Mouse (Mus musculus) testis, postnatal 14 days (tissue): ENCODE measurements around the gene Tnpo2.
"Not testable (repeated sequence)": the region's sequence is repeated elsewhere in the genome, so short reads cannot be mapped to it uniquely, and the experiment has no call there.

Experiments
- DNase-seq: peaks from one replicate; pipeline ENCODE4 v3.0.0; 2021; ENCODE audit warnings: low spot score

The Tnpo2 gene

DNA sequence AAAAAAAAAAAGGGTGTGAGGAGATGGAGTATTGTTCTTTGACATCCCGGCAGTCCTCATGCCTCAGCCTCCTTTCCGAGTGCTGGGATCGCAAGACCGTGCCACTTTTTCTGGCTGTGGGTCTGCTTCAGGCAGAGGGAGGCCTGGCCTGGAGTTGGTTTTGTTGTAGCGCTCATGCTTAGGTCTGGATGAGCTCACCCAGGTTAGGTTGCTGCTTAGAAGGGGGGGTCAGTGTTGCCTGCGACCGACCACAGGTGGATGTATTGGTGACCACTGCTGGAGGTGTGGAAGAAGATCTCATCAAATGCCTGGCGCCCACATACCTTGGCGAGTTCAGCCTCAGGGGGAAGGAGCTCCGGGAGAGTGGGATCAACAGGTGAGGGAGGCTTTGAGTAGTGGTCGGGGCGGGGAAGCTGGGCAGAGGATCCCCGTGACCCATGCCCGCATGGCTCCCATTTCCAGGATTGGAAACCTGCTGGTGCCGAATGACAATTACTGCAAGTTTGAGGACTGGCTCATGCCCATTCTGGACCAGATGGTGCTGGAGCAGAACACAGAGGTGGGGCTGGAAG, 36.4 kb downstream of the Tnpo2 start:
- DNase-seq = no peak

DNA sequence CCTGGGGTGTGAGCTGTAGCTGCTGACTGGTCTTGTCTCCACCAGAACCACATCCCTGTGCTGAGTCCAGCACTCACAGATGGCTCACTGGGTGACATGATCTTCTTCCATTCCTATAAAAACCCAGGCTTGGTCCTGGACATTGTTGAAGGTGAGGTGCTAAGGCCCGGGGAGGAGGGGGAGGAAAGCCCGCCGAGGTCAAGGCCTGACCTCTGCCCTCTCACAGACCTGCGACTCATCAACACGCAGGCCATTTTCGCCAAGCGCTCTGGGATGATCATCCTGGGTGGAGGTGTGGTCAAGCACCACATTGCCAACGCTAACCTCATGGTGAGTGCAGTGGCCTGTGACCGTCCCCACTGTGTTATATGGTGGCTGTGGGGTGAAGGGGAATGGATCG, 37.5 kb downstream of the Tnpo2 start:
- no peak for DNase-seq

DNA sequence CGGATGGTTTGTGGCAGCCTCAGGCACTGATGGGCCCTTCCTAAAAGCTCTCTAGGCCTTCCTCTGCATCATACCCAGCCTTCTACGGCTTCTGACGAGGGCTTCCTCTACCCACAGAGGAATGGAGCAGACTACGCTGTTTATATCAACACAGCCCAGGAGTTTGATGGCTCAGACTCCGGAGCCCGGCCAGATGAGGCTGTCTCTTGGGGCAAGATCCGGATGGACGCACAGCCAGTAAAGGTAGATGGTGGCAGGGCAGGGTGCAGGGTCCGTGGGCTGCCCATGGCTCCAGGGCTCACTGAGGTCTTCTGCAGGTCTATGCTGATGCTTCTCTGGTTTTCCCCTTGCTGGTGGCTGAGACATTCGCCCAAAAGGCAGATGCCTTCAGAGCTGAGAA, 37.9 kb downstream of the Tnpo2 start:
- no peak for DNase-seq

DNA sequence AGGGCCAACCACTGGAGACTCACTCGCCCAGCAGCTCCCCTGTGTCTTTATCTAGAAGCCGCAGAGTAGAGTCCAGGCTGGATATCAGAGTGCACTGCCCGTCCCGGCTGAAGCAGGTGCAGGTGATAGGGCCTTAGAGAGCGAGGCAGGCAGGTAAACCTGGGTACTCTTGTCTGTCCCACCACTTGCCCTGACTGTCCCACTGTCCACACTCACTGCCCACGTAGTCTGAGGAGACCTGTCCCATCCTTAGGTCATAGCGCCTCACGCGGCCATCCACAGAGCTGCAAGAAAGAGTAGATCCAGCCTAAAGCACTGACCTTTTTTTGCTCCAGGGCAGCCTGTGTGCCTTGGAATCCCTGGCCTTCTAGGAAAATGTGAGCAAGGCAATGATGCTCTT, 39.3 kb downstream of the Tnpo2 start:
- no peak for DNase-seq

DNA sequence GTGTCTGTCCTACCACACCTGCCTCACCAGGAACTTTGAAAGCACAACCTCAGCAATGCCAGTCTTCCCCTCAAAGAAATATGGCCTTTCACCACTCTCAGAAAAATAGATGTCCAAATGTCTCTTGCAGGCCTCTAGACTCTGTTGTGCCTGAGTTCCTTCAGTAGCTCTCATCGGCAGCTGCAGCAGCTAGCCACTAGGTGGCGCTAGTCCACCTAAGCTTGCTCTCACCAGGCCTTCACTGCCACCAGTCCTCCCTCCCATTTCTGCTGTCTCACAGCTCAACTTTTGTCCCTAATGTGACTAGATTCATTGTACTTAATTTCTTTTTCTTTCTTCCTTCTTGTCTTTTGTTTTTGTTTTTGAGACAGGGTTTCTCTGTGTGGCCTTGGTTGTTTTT, 40.3 kb downstream of the Tnpo2 start:
- peak; percentile 76 for DNase-seq

DNA sequence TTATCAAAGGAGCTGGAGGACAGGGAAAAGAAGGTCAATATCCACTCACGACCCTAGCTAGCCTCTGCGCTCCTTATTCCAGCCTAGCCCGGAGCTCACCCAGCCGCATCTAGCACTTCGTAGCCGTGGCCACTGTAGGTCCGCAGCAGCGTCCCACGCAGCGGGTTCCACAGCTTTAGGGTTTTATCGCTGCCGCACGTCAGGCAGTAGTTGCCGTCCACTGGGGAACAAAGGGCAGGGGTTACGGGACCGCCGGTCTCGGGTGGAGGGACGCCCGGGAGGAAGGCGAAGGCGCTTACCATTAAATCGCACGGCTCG, 43.5 kb downstream of the Tnpo2 start:
- no peak for DNase-seq

DNA sequence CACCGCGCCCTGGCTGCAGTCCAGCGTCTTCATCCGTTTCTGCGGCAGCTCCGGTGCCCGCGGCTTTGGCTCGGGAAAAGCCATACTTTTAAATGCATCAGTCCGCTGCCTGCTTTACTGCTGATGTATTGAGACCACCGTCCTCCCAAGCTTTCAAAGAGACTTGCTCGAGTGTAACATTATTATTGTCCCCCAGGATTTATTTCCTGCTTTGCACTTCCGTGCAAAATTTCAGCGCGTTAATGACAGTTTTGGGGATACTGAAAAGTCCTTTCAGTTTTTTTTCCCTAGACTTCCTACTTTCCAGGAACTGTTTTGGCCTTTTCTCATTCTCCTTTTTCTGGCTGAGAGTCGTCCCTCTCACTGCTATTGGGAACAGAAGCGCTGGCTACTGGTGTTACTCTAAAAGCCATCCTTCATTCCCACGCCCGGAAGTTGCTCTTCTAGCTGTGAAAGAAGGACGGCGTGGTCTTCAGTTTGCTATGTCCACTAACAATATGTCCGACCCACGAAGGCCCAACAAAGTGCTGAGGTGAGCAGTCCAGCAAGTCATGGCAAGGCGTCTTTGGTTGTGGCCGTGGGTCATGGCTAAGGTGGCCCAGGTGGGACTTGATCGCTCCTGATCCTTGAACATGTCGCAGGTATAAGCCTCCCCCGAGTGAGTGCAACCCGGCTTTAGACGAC, 44.0 kb downstream of the Tnpo2 start, which contains the start of gene Wdr83os:
Gene Wdr83os (plus strand): TSS at position 209 of the 684 bp plus-strand sequence.
- peak; percentile 68 for DNase-seq

DNA sequence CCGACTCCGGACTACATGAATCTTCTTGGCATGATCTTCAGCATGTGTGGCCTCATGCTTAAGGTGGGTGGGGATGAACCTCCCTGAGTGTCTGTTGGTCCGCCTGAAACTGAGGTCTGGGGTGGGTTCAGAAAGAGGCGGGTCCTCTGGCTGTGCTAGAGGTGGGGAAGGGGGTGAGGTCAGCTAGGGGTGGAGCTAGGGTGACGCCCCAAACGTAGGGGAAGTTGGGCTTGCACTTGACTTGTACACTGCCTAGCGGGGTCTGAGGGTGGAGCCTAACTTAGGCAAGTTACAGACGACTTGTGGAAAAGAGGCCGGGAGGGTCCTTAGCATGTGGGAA, 44.5 kb downstream of the Tnpo2 start, which contains the start of gene Wdr83:
Gene Wdr83 (minus strand): TSS at position 91 of the 340 bp plus-strand sequence.
- DNase-seq = peak; percentile 52

DNA sequence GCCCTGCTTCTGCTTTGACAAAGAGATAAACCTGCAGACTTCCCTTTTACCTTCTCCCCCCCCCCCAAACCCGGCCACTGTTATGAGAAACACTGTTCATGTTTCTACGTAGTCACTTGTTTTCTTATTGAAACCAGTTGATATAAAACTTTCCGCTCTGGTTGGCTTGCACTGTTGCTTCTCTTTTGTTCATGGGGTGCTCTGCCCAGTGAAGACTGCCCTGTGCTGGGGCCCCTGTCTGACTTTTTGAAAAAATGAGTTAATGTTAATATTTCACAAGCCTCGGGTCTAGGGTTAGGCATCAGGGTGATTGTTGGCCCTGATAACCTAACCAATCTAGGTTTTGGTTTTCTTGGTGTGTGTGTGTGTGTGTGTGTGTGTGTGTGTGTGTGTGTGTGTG, 45.5 kb downstream of the Tnpo2 start:
- DNase-seq = not testable (repeated sequence)

DNA sequence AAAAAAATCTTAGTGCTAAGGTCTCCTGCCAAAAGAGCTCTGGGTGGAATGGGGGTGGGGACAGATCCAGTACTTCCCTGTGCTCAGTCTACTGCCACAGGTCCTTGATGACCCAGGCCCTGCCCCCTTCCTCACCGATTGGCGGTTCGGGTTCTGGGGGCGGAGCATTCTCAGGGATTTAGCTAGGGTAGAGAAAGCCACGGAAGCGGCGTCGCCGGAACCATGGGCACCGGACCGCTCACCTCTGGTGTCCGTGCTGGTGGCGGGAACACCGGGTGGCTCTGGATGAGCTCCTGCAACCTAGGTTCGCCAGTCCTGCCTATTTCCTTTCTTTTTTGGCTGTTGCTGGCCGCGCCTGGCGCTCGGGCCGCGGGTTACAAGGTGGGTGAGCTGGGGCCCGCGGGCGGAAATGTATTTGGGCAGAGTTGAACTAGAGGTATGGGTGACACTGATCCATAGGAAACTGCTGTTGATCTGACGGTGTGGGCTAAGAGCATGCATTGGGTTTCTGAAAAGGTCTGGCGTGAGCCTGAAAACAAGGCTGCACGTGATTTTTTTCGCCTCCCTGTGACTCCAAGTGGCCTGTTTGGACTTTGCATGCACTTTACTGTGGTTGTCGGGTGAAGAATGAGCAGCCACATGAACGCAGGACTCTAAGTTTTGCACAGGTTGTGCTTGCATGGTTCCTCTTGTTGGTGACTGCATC, 46.5 kb downstream of the Tnpo2 start, which contains the start of gene Man2b1:
Gene Man2b1 (plus strand): TSS at position 163 of the 706 bp plus-strand sequence.
- peak; percentile 86 for DNase-seq

DNA sequence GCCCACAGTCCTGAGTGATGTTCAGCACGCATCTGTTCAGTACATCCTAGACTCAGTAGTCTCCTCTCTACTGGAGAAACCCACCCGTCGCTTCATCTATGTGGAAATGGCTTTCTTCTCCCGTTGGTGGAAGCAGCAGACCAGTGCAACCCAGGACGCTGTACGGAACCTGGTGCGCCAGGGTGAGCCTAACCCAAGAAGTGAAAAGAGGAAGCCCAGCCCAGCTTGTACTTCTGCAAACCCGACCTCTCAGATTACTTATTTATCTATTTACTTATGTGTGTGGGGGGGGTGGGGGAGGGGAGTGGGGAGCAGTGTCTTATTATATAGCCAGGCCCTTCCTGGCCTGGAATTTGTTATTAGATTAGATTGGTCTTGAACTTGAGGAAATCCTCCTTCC, 47.9 kb downstream of the Tnpo2 start:
- no peak for DNase-seq

DNA sequence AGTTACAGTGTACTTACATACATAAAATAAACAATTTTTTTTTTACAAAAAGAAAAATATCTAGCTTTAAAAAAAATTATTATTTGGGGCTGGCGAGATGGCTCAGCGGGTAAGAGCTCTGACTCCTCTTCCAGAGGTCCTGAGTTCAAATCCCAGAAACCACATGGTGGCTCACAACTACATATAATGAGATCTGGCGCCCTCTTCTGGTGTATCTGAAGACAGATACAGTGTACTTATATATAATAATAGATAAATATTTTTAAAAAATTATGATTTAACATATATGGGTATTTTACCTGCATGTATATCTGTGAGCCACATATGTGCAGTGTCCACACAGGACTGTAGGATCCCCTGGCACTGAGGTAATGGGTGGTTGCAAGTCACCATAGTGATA, 49.5 kb downstream of the Tnpo2 start:
- DNase-seq = no peak

DNA sequence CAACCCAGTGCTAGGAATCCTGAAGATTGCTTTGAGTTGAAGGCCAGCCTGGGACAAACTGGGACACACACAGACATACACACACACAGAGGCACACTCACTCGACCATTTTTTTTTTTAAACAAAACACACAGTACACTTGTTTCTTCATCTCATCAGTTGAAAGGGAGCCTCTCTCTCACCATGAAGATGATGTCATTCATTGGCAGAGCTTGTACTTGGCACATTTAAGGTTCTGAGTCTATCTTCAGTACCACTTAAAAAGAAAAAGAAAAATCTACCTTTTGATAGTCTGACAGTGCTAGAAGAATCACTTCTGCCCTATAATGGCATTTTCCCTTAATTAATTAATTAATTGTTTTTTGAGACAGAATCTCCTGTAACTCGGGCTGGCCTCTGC, 52.1 kb downstream of the Tnpo2 start:
- DNase-seq = no peak

DNA sequence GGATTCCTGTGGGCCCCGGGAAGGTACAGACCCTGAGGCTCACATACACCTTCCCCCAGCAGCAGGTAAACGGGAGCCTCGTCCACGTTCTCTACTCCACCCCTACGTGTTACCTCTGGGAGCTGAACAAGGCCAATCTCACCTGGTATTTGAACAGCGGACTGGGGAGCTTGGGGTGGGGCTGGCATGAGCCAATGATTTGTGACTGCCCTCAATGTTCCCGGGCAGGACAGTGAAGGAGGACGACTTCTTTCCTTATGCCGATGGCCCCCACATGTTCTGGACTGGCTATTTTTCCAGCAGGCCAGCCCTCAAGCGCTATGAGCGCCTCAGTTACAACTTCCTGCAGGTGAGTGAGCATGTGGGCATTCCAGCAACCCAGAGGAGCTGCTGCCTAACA, 54.1 kb downstream of the Tnpo2 start:
- DNase-seq = no peak

DNA sequence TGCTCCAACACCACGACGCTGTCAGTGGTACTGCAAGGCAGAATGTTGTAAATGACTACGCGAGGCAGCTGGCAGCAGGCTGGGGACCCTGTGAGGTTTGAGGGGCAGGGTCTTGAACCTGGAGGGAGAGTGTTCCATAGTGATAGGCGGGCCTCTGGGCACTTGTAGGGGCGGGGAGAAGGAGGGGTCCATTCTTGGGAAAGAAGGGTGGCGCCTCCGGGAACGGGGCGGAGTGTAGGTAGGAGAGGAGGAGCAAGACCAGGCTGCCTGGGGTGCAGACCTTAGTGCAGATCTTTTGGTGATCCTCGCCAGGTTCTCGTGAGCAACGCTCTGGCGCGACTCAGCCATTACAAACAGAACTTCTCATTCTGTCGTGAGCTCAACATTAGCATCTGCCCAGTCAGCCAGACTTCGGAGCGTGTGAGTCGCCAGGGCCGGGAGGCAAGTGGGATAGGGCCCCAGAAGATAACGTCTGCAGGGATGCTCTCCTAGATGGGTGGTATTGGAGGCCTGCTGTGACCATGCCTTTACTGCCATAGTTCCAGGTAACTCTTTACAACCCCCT, 54.9 kb downstream of the Tnpo2 start:
- no peak for DNase-seq

DNA sequence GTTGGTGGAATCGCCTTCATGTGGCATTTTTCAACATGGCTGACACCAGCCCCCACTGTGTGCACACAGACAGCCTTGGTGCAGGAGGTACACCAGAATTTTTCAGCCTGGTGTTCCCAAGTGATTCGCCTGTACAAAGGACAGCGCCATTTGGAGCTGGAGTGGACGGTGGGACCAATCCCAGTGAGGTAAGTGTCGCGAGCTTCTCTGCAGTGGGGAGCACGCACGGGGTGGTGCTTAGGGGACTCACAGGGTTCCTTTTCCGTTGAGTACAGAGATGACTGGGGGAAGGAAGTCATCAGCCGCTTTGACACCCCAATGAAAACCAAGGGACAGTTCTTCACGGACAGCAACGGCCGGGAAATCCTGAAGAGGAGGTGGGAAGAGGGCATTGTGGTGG, 58.3 kb downstream of the Tnpo2 start:
- DNase-seq = no peak

DNA sequence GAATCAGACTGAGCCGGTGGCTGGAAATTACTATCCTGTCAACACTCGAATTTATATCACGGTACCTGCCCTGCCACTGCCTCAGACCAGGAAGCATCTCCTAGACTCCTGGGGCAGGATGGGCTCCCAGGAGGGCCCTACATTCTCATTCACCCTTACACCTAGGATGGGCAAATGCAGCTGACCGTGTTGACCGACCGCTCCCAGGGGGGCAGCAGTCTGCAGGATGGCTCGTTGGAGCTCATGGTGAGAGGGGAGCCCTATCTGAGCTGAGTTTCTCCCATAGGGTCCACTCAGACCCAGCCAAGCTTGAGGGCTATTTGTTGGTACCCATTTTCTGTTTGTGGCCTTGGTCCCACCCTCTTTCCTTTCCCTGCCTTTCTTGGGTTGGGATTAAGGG, 58.9 kb downstream of the Tnpo2 start:
- DNase-seq = no peak

DNA sequence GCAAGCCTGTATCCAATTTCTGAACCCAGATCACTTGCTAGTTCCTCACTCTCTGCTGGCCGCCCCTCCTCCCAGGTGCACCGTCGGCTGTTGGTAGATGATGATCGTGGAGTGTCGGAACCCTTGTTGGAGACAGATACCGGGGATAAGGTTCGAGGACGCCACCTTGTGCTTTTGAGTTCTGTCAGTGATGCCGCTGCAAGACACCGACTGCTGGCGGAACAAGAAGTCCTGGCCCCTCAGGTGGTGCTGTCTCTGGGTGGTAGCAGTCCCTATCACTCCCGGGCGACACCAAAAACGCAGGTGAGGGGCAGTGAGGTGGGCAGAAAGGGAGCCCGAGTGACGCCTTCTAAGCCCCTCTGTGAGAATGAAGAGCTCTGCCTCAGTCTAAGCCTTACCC, 59.5 kb downstream of the Tnpo2 start:
- no peak for DNase-seq

DNA sequence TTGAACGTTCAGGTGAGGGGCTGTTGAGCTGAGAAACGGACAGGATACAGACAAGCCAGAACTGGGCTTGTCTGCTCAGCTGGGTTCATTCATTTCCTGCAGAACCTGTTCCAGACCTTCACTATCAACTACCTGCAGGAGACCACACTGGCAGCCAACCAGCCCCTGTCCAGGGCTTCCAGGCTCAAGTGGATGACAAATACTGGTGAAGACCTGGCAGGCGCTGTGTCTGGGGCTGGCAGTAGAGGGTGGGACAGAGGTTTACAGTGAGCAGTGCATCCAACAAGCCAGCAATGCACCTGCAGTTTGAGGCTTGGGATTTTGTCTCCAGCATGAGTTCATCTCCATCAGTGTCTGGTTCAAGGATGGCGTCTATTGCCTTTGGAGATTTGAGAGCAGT, 60.1 kb downstream of the Tnpo2 start:
- no peak for DNase-seq

DNA sequence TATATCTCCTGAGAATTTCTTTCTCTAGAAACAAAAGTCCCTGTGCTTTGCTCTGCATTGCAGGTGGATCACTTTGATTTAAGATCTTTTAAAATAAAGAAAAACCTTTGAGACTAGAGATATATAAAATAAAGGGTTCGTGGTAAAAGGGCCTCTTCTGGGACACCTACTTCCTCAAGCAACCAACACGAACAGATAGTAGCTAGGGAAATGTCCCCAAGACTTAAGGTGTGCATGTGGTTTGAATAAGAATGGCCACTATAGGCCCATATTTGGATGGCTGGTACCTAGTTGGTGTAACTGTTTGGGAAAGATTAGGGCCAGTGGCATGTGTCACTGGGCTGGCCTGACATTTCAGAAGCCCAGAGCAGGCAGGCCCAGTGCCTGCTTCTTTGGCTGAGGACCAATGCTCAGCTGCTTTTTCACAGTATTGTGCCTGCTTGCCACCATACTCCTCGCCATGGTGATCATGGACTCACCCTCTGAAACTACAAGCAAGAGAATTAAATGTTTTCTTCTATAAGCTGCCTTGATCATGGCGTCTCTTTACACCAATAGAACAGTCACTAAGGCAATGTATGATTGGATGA, 63.5 kb downstream of the Tnpo2 start:
- DNase-seq = no peak
